In the genomic region with DNA sequence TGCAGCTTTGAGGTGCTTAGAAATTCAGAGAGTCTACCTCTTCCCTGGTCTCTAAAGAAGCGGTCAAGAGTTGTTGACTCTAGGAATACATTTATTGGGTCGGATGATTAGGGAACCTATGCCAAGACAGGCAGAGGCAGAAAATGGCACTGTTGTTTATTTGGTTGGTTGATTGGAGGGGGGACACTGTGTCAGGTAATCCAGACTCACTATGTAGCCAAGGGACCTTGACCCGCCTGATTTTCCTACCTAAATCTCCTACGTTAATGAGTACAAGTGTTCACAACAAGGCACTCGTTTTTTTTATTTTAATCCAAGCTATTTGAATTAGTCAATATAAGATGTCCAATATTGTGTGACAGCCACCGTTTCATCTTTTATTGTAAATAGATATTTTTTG, we compare ENCODE assay signal across 12 mouse cellular contexts. TPM values are rescaled to one million over a fixed set of nuclear protein-coding genes. Genes with fewer than 3 reads are reported as not detected.
DNase-seq lines count a peak whose midpoint lies in the region; ATAC-seq and TF ChIP-seq lines count a peak whose summit lies in the region.
"Had no signal": no experiment of that assay in that cellular context is flagged by ENCODE, and none has a peak within 500 bp of the region (broad histone marks: within the 10 kb centered on the region; RNA-seq: fewer than 3 reads in every experiment).

No protein-coding gene starts in this region.

- no peak for TF ChIP-seq CTCF in intestine, postnatal 0 days (IDR thresholded peaks at IDR 0.05; ENCODE audit: low read depth)
- no peak for TF ChIP-seq CTCF in lung, adult 2 months (IDR thresholded peaks at IDR 0.05; ENCODE audit: insufficient read depth, low read length)

- peak; percentile 15 for DNase-seq in intestine, embryonic 14.5 days (ENCODE audit: low spot score)
- no peak for DNase-seq in lung, adult 2 months
- DNase-seq in embryonic facial prominence, embryonic 10.5 days (ENCODE audit: low spot score): no peak
- peak; percentile 57 to 79 for DNase-seq in kidney, postnatal 36 days
- DNase-seq in embryo, embryonic 11 days: no peak

- H3K4me2 ChIP-seq in intestine, embryonic 14.5 days (ENCODE audit: low read length): no peak overlapping the region
- no peak overlapping the region for H3K4me2 ChIP-seq in intestine, postnatal 0 days (replicated peaks; ENCODE audit: low read depth)
- peak overlapping the region; percentile 42; the same call in 1 of the 2 replicates for H3K4me2 ChIP-seq in lung, embryonic 16.5 days (ENCODE audit: low read depth, low read length)

- no peaks in the 10 kb centered on the region for H3K9me3 ChIP-seq in intestine, embryonic 14.5 days (ENCODE audit: control insufficient read depth, low read length)
- no peaks in the 10 kb centered on the region for H3K9me3 ChIP-seq in intestine, postnatal 0 days (ENCODE audit: control insufficient read depth)
- no peaks in the 10 kb centered on the region for H3K9me3 ChIP-seq in lung, embryonic 16.5 days (ENCODE audit: control insufficient read depth, low read length)
- no peaks in the 10 kb centered on the region for H3K9me3 ChIP-seq in embryonic facial prominence, embryonic 10.5 days
- H3K9me3 ChIP-seq: midbrain, embryonic 12.5 days had no signal

- no peak for ATAC-seq in intestine, embryonic 14.5 days (replicated peaks; ENCODE audit: low FRiP score, low TSS enrichment, low read depth)
- no peak for ATAC-seq in intestine, postnatal 0 days
- ATAC-seq in lung, embryonic 16.5 days (ENCODE audit: low read depth): no peak

- WGBS in intestine, embryonic 14.5 days: 83% methylated on average over 6 of the region's 6 CpGs
- WGBS in intestine, postnatal 0 days: 70% methylated on average over 6 of the region's 6 CpGs
- 77% methylated on average over 6 of the region's 6 CpGs for WGBS in lung, embryonic 16.5 days
- 68% methylated on average over 6 of the region's 6 CpGs for WGBS in lung, adult 2 months
- WGBS in embryonic facial prominence, embryonic 10.5 days: 91% methylated on average over 6 of the region's 6 CpGs

- H3K4me1 ChIP-seq in intestine, embryonic 14.5 days (replicated peaks; ENCODE audit: control insufficient read depth, insufficient read depth, low read length): peaks cover 20% of the 10 kb centered on the region
- no peaks in the 10 kb centered on the region for H3K4me1 ChIP-seq in intestine, postnatal 0 days (replicated peaks; ENCODE audit: control insufficient read depth, insufficient read depth, low read length)
- peaks cover 25% of the 10 kb centered on the region for H3K4me1 ChIP-seq in lung, embryonic 16.5 days (replicated peaks; ENCODE audit: control insufficient read depth, insufficient read depth, low read length)
- H3K4me1 ChIP-seq in lung, adult 2 months (ENCODE audit: control insufficient read depth, insufficient read depth, low read length): peaks cover 9% of the 10 kb centered on the region
- H3K4me1 ChIP-seq in embryonic facial prominence, embryonic 10.5 days: peaks cover 29% of the 10 kb centered on the region

- no peak for TF ChIP-seq POLR2A in lung, adult 2 months (IDR thresholded peaks at IDR 0.05; ENCODE audit: borderline replicate concordance, extremely low read depth, low read depth, low read length)

- no peaks in the 10 kb centered on the region for H3K36me3 ChIP-seq in intestine, embryonic 14.5 days (ENCODE audit: control insufficient read depth, insufficient read depth, low read length)
- no peaks in the 10 kb centered on the region for H3K36me3 ChIP-seq in intestine, postnatal 0 days (ENCODE audit: control insufficient read depth, insufficient read depth)
- H3K36me3 ChIP-seq in lung, embryonic 16.5 days (ENCODE audit: control insufficient read depth, insufficient read depth, low read length): no peaks in the 10 kb centered on the region
- no peaks in the 10 kb centered on the region for H3K36me3 ChIP-seq in embryonic facial prominence, embryonic 10.5 days (replicated peaks)
- H3K36me3 ChIP-seq: midbrain, embryonic 12.5 days had no signal

- H3K9ac ChIP-seq in intestine, embryonic 14.5 days (ENCODE audit: low read length): no peak overlapping the region
- H3K9ac ChIP-seq in intestine, postnatal 0 days (ENCODE audit: low read depth, low read length): no peak overlapping the region
- no peak overlapping the region; the same call in 1 of the 2 replicates for H3K9ac ChIP-seq in lung, embryonic 16.5 days (ENCODE audit: low read length)
- H3K9ac ChIP-seq: midbrain, embryonic 12.5 days had no signal

- H3K27ac ChIP-seq in intestine, embryonic 14.5 days (ENCODE audit: low read depth): no peak overlapping the region
- H3K27ac ChIP-seq in intestine, postnatal 0 days (ENCODE audit: low read depth, low read length): no peak overlapping the region
- H3K27ac ChIP-seq in lung, embryonic 16.5 days (ENCODE audit: low read length): no peak overlapping the region
- H3K27ac ChIP-seq in embryonic facial prominence, embryonic 10.5 days (replicated peaks): peak overlapping the region; percentile 61; the same call in 1 of the 2 replicates
- H3K27ac ChIP-seq: layer of hippocampus, adult 2 months; left cerebral cortex, adult 2 months; midbrain, embryonic 12.5 days had no signal

- H3K27me3 ChIP-seq in intestine, embryonic 14.5 days (replicated peaks; ENCODE audit: control insufficient read depth, insufficient read depth, low read length): no peaks in the 10 kb centered on the region
- H3K27me3 ChIP-seq in intestine, postnatal 0 days (replicated peaks; ENCODE audit: control insufficient read depth, insufficient read depth, low read length): no peaks in the 10 kb centered on the region
- no peaks in the 10 kb centered on the region for H3K27me3 ChIP-seq in lung, embryonic 16.5 days (ENCODE audit: control insufficient read depth, insufficient read depth, low read depth, low read length)
- no peaks in the 10 kb centered on the region for H3K27me3 ChIP-seq in embryonic facial prominence, embryonic 10.5 days (replicated peaks; ENCODE audit: low read depth, poor library complexity, severe bottlenecking)
- H3K27me3 ChIP-seq: midbrain, embryonic 12.5 days; Patski had no signal

- no peak overlapping the region for H3K4me3 ChIP-seq in intestine, embryonic 14.5 days (ENCODE audit: low read depth, low read length)
- no peak overlapping the region for H3K4me3 ChIP-seq in intestine, postnatal 0 days (ENCODE audit: low read depth, low read length)
- H3K4me3 ChIP-seq in lung, embryonic 16.5 days (ENCODE audit: low read length): no peak overlapping the region
- H3K4me3 ChIP-seq in lung, adult 2 months (replicated peaks; ENCODE audit: extremely low read depth, low read depth, low read length): no peak overlapping the region
- H3K4me3 ChIP-seq in embryonic facial prominence, embryonic 10.5 days: no peak overlapping the region
- H3K4me3 ChIP-seq: layer of hippocampus, adult 2 months; left cerebral cortex, adult 2 months; midbrain, embryonic 12.5 days; myocyte had no signal

RNA-seq across cellular contexts. Expression of a gene that starts 7.5 kb away (rescaled TPM):
- 21.2 and 23.9 TPM in 2 replicates for polyA plus RNA-seq in intestine, embryonic 14.5 days (2014; fragmentation: Nextera tagmentation; extraction: Ambion mirVana)
- polyA plus RNA-seq in intestine, postnatal 0 days (2015; fragmentation: Nextera tagmentation; extraction: Ambion mirVana): 6.6 and 7.0 TPM in 2 replicates
- polyA plus RNA-seq in lung, embryonic 16.5 days (2015; fragmentation: Nextera tagmentation; extraction: Ambion mirVana): 19.7 and 21.1 TPM in 2 replicates
- 20.2 and 25.9 TPM in 2 replicates for polyA plus RNA-seq in lung, adult 2 months (2012; rRNA removed)
- 19.0 TPM in 2 replicates for polyA plus RNA-seq in embryonic facial prominence, embryonic 10.5 days (2016; fragmentation: Nextera tagmentation; extraction: Ambion mirVana)

Comparison
In these comparisons a context has a peak if more than half of its experiments do, and no peak if none do; other contexts are left out.
1. DNase-seq: peak in intestine, embryonic 14.5 days (single experiment) and kidney, postnatal 36 days (2 of 2); none in lung, adult 2 months (single experiment), embryonic facial prominence, embryonic 10.5 days (single experiment) and embryo, embryonic 11 days (single experiment).